Mouse (Mus musculus): ENCODE data around the gene Eif2a.
A peak's percentile ranks its signal among the peaks of the same experiment; 100 is the strongest.
"Not testable (repeated sequence)": the region's sequence is repeated elsewhere in the genome, so short reads cannot be mapped to it uniquely, and the experiment has no call there.

Gene Eif2a

GRCm38 (mm10) chr3:58521361-58521760 lies 4.3 kb upstream of the Eif2a start:
- DNase-seq (ENCODE audit: low spot score), result no peak

- no peak for DNase-seq (ENCODE audit: low spot score)
These were observed 2.2 kb upstream of the Eif2a start for GRCm38 (mm10) chr3:58523386-58523785.

- no peak for DNase-seq (ENCODE audit: low spot score)
These were observed 1.4 kb upstream of the Eif2a start for GRCm38 (mm10) chr3:58524246-58524645.

GRCm38 (mm10) chr3:58525166-58525565 lies 455 bp upstream of the Eif2a start:
- DNase-seq (ENCODE audit: low spot score), result no peak

- no peak for DNase-seq (ENCODE audit: low spot score)
These were observed 752 bp downstream of the Eif2a start for GRCm38 (mm10) chr3:58526408-58526737.

- no peak for DNase-seq (ENCODE audit: low spot score)
These were observed 11.0 kb downstream of the Eif2a start for GRCm38 (mm10) chr3:58536573-58536972.

- no peak for DNase-seq (ENCODE audit: low spot score)
These were observed 26.6 kb downstream of the Eif2a start for GRCm38 (mm10) chr3:58552001-58552811.

GRCm38 (mm10) chr3:58556649-58557048 lies 31.0 kb downstream of the Eif2a start:
- DNase-seq (ENCODE audit: low spot score), result no peak

GRCm38 (mm10) chr3:58559887-58560286 lies 34.3 kb downstream of the Eif2a start:
- DNase-seq (ENCODE audit: low spot score), result no peak

- DNase-seq (ENCODE audit: low spot score), result no peak
These were observed 35.8 kb downstream of the Eif2a start for GRCm38 (mm10) chr3:58561437-58561836.

- DNase-seq (ENCODE audit: low spot score), result no peak
These were observed 45.2 kb downstream of the Eif2a start for GRCm38 (mm10) chr3:58570821-58571220.

- peak; percentile 99 for DNase-seq (ENCODE audit: low spot score)
These were observed 50.8 kb downstream of the Eif2a start, which contains the start of gene Selenot for GRCm38 (mm10) chr3:58576137-58577066. TSS of gene Selenot (plus strand) at chr3:58576636.

GRCm38 (mm10) chr3:58577067-58577503 lies 51.5 kb downstream of the Eif2a start:
- peak; percentile 62 for DNase-seq (ENCODE audit: low spot score)

GRCm38 (mm10) chr3:58577506-58578050 lies 52.0 kb downstream of the Eif2a start:
- DNase-seq (ENCODE audit: low spot score), result peak; percentile 19

GRCm38 (mm10) chr3:58581530-58581929 lies 55.9 kb downstream of the Eif2a start:
- no peak for DNase-seq (ENCODE audit: low spot score)

GRCm38 (mm10) chr3:58582297-58582696 lies 56.7 kb downstream of the Eif2a start:
- DNase-seq (ENCODE audit: low spot score), result no peak

GRCm38 (mm10) chr3:58582788-58583426 lies 57.3 kb downstream of the Eif2a start:
- DNase-seq (ENCODE audit: low spot score), result no peak

GRCm38 (mm10) chr3:58590544-58590943 lies 64.9 kb downstream of the Eif2a start:
- not testable (repeated sequence) for DNase-seq (ENCODE audit: low spot score)

GRCm38 (mm10) chr3:58592666-58593065 lies 67.0 kb downstream of the Eif2a start:
- DNase-seq (ENCODE audit: low spot score), result not testable (repeated sequence)

- DNase-seq (ENCODE audit: low spot score), result no peak
These were observed 68.0 kb downstream of the Eif2a start for GRCm38 (mm10) chr3:58593623-58594022.

All from retina, embryonic 14.5 days (tissue).